Mouse (Mus musculus) liver, postnatal 0 days (tissue): ENCODE measurements at regions not wholly inside any gene's neighbourhood (a gene's known extent, or its start where the extent isn't known, plus 50 kb on each side); places are given as distances from the start of the nearest gene placed in this dataset.

ENCODE experiments used
- ATAC-seq: fragments of 200-750 bp; cut with Nextera tagmentation; 2 replicates; pipeline ENCODE4 v1.8.0; 2017; ENCODE audit warnings: mild to moderate bottlenecking, moderate library complexity
- DNase-seq: peaks from one replicate; pipeline ENCODE4 v3.0.0-alpha.2; 2016
- H3K27ac ChIP-seq: fragments of 300-500 bp; sonication (generic); 2 replicates; pipeline ENCODE4 v1.5.1; 2014; ENCODE audit warnings: antibody characterized with exemption, moderate library complexity, mild to moderate bottlenecking, low read depth
- H3K27me3 ChIP-seq: fragments of 300-500 bp; sonication (generic); 2 replicates; pipeline ENCODE4 v1.6.1; 2014; ENCODE audit warnings: low read length, control low read depth, mixed read lengths; ENCODE audit not compliant: insufficient read depth
- H3K36me3 ChIP-seq: fragments of 300-500 bp; sonication (generic); replicated peaks from 2 replicates; pipeline ENCODE4 v1.6.1; 2014; ENCODE audit warnings: mild to moderate bottlenecking, control low read depth, low read length, moderate library complexity, mixed read lengths; ENCODE audit not compliant: insufficient read depth
- H3K4me1 ChIP-seq: fragments of 300-500 bp; sonication (generic); 2 replicates; pipeline ENCODE4 v1.6.1; 2014; ENCODE audit warnings: antibody characterized with exemption, mild to moderate bottlenecking, control low read depth; ENCODE audit not compliant: insufficient read depth
- H3K4me2 ChIP-seq: fragments of 300-500 bp; sonication (generic); 2 replicates; pipeline ENCODE4 v1.6.1; 2014; ENCODE audit warnings: low read depth, mild to moderate bottlenecking, low read length, moderate library complexity, mixed read lengths
- H3K4me3 ChIP-seq: fragments of 300-500 bp; sonication (generic); 2 replicates; pipeline ENCODE4 v1.5.1; 2014; ENCODE audit warnings: low read depth, low read length
- H3K9ac ChIP-seq: fragments of 300-500 bp; sonication (generic); replicated peaks from 2 replicates; pipeline ENCODE4 v1.6.1; 2014; ENCODE audit warnings: mild to moderate bottlenecking, moderate library complexity
- H3K9me3 ChIP-seq: fragments of 300-500 bp; sonication (generic); 2 replicates; pipeline ENCODE4 v1.6.1; 2016; ENCODE audit warnings: mild to moderate bottlenecking, control low read depth, low read length, mixed read lengths
- CTCF ChIP-seq: sonication (generic); IDR thresholded peaks from 2 replicates; pipeline ENCODE4 v1.5.1; 2016; ENCODE audit warnings: antibody characterized with exemption, low read depth
- EP300 ChIP-seq: IDR thresholded peaks from 2 replicates; pipeline ENCODE4 v1.6.1; 2016; ENCODE audit warnings: antibody characterized with exemption, low read depth, mild to moderate bottlenecking
- WGBS: fragments of 180-500 bp; shearing (Covaris S2); extraction: QIAGEN DNeasy Blood & Tissue Kit; methylation state at CpG from one replicate; pipeline ENCODE4 v1.1.7; 2014; ENCODE audit not compliant: insufficient replicate concordance; 5-methylcytosine and 5-hydroxymethylcytosine counted together

- Histone ChIP-seq H3K9ac (no peak overlapping the region), H3K9me3 (no peaks in the 10 kb centered on the region), H3K27me3 (no peaks in the 10 kb centered on the region), H3K4me1 (no peaks in the 10 kb centered on the region), H3K36me3 (no peaks in the 10 kb centered on the region), H3K4me2 (no peak overlapping the region), H3K4me3 (no peak overlapping the region), H3K27ac (no peak overlapping the region)
- WGBS, result 91% methylated on average over 9 of the region's 9 CpGs
- DNase-seq (no peak), ATAC-seq (no peak)
- TF ChIP-seq CTCF, result no peak
- no peak for TF ChIP-seq EP300
Measured at GRCm38 (mm10) chr10:111789264-111789663, 183.2 kb upstream of the Krr1 start.

- DNase-seq, result no peak
- no peak for ATAC-seq
- Histone ChIP-seq H3K4me2 (no peak overlapping the region), H3K9ac (no peak overlapping the region), H3K27me3 (no peaks in the 10 kb centered on the region), H3K27ac (no peak overlapping the region), H3K9me3 (no peaks in the 10 kb centered on the region), H3K4me1 (no peaks in the 10 kb centered on the region), H3K4me3 (no peak overlapping the region), H3K36me3 (no peaks in the 10 kb centered on the region)
- TF ChIP-seq CTCF, result no peak
- WGBS, result 82% methylated on average over 2 of the region's 2 CpGs
Measured at GRCm38 (mm10) chr10:111790911-111791310, 181.6 kb upstream of the Krr1 start.

- Histone ChIP-seq H3K4me3 (no peak overlapping the region), H3K27ac (no peak overlapping the region), H3K27me3 (no peaks in the 10 kb centered on the region), H3K9me3 (no peaks in the 10 kb centered on the region), H3K36me3 (no peaks in the 10 kb centered on the region), H3K9ac (no peak overlapping the region), H3K4me2 (no peak overlapping the region), H3K4me1 (no peaks in the 10 kb centered on the region)
- TF ChIP-seq EP300 (no peak), CTCF (no peak)
- ATAC-seq (no peak), DNase-seq (no peak)
- 69% methylated on average over 5 of the region's 5 CpGs for WGBS
Measured at GRCm38 (mm10) chr10:111795056-111795455, 177.4 kb upstream of the Krr1 start.

GRCm38 (mm10) chr10:111795756-111796155, 176.7 kb upstream of the Krr1 start:
- Histone ChIP-seq H3K4me2 (no peak overlapping the region), H3K4me3 (no peak overlapping the region), H3K9ac (no peak overlapping the region), H3K27ac (no peak overlapping the region), H3K4me1 (no peaks in the 10 kb centered on the region), H3K27me3 (no peaks in the 10 kb centered on the region), H3K9me3 (no peaks in the 10 kb centered on the region), H3K36me3 (no peaks in the 10 kb centered on the region)
- no peak for ATAC-seq
- no peak for TF ChIP-seq CTCF
- DNase-seq, result no peak
- WGBS, result 51% methylated on average over 3 of the region's 3 CpGs

GRCm38 (mm10) chr10:111798851-111799281, 173.6 kb upstream of the Krr1 start:
- no peaks in the 10 kb centered on the region for H3K27me3 ChIP-seq
- no peak overlapping the region for H3K27ac ChIP-seq
- no peak overlapping the region for H3K9ac ChIP-seq
- DNase-seq, result no peak
- no peak for ATAC-seq
- H3K4me2 ChIP-seq, result no peak overlapping the region
- no peak overlapping the region for H3K4me3 ChIP-seq
- H3K4me1 ChIP-seq, result no peaks in the 10 kb centered on the region
- no peaks in the 10 kb centered on the region for H3K9me3 ChIP-seq
- WGBS, result 81% methylated on average over 7 of the region's 7 CpGs
- TF ChIP-seq CTCF (no peak), EP300 (no peak)
- no peaks in the 10 kb centered on the region for H3K36me3 ChIP-seq

- H3K27me3 ChIP-seq, result no peaks in the 10 kb centered on the region
- H3K9me3 ChIP-seq, result no peaks in the 10 kb centered on the region
- H3K4me2 ChIP-seq, result no peak overlapping the region
- TF ChIP-seq EP300, result no peak
- no peak for ATAC-seq
- H3K27ac ChIP-seq, result no peak overlapping the region
- no peaks in the 10 kb centered on the region for H3K4me1 ChIP-seq
- H3K36me3 ChIP-seq, result no peaks in the 10 kb centered on the region
- DNase-seq, result no peak
- H3K9ac ChIP-seq, result no peak overlapping the region
- 75% methylated on average over 14 of the region's 14 CpGs for WGBS
- H3K4me3 ChIP-seq, result no peak overlapping the region
Measured at GRCm38 (mm10) chr10:111799850-111800589, 172.4 kb upstream of the Krr1 start.

GRCm38 (mm10) chr10:111800590-111800935, 171.9 kb upstream of the Krr1 start:
- Histone ChIP-seq H3K4me2 (no peak overlapping the region), H3K9ac (no peak overlapping the region), H3K27ac (no peak overlapping the region), H3K36me3 (no peaks in the 10 kb centered on the region), H3K27me3 (no peaks in the 10 kb centered on the region), H3K4me3 (no peak overlapping the region), H3K4me1 (no peaks in the 10 kb centered on the region), H3K9me3 (no peaks in the 10 kb centered on the region)
- ATAC-seq, result no peak
- TF ChIP-seq CTCF (no peak), EP300 (no peak)
- 80% methylated on average over 3 of the region's 3 CpGs for WGBS
- no peak for DNase-seq
